Mouse (Mus musculus) hindbrain, embryonic 11.5 days (tissue): ENCODE results near the gene Apoc1. TPM values are rescaled to one million over a fixed set of nuclear protein-coding genes. Genes with fewer than 3 reads are reported as not detected.

Experiments used
- ATAC-seq: fragments of 200-750 bp; cut with Nextera tagmentation; 2 replicates; pipeline ENCODE4 v1.8.0; 2017; ENCODE audit warnings: mild to moderate bottlenecking, moderate TSS enrichment, moderate library complexity; ENCODE audit not compliant: low FRiP score
- DNase-seq: peaks from one replicate; pipeline ENCODE4 v3.0.0-alpha.2; 2015; ENCODE audit warnings: low spot score
- H3K27ac ChIP-seq: fragments of 300-500 bp; sonication (generic); 2 replicates; pipeline ENCODE4 v1.5.1; 2014; ENCODE audit warnings: mild to moderate bottlenecking, low read depth, low read length
- H3K27me3 ChIP-seq: fragments of 300-500 bp; sonication (generic); 2 replicates; pipeline ENCODE4 v1.6.1; 2014; ENCODE audit warnings: mild to moderate bottlenecking, low read length, moderate library complexity, mixed read lengths; ENCODE audit not compliant: control insufficient read depth, insufficient read depth
- H3K36me3 ChIP-seq: fragments of 300-500 bp; sonication (generic); 2 replicates; pipeline ENCODE4 v1.6.1; 2014; ENCODE audit warnings: mild to moderate bottlenecking, low read length, moderate library complexity, mixed read lengths; ENCODE audit not compliant: control insufficient read depth, insufficient read depth
- H3K4me1 ChIP-seq: fragments of 300-500 bp; sonication (generic); replicated peaks from 2 replicates; pipeline ENCODE4 v1.6.1; 2014; ENCODE audit warnings: low read length, mixed read lengths; ENCODE audit not compliant: control insufficient read depth, insufficient read depth
- H3K4me2 ChIP-seq: fragments of 300-500 bp; sonication (generic); replicated peaks from 2 replicates; pipeline ENCODE4 v1.6.1; 2014; ENCODE audit warnings: mild to moderate bottlenecking, low read depth, low read length
- H3K4me3 ChIP-seq: fragments of 300-500 bp; sonication (generic); 2 replicates; pipeline ENCODE4 v1.5.1; 2014; ENCODE audit warnings: low read depth, low read length
- H3K9ac ChIP-seq: fragments of 300-500 bp; sonication (generic); 2 replicates; pipeline ENCODE4 v1.6.1; 2014; ENCODE audit warnings: low read depth, low read length
- H3K9me3 ChIP-seq: fragments of 300-500 bp; sonication (generic); 2 replicates; pipeline ENCODE4 v1.6.1; 2016; ENCODE audit warnings: low read length; ENCODE audit not compliant: control insufficient read depth
- WGBS: fragments of 180-500 bp; shearing (Covaris S2); extraction: QIAGEN DNeasy Blood & Tissue Kit; methylation state at CpG from one replicate; pipeline ENCODE4 v1.1.7; 2014; 5-methylcytosine and 5-hydroxymethylcytosine counted together
- polyA plus RNA-seq: library from polyadenylated mRNA; unstranded; fragments of >200 nt; fragmentation: Nextera tagmentation; extraction: Ambion mirVana; gene quantifications from 2 replicates; pipeline ENCODE4 v1.2.1, GENCODE M21; 2014

The Apoc1 gene
- polyA plus RNA-seq, 1 experiment from 2014 or later = 3.4 TPM

DNA sequence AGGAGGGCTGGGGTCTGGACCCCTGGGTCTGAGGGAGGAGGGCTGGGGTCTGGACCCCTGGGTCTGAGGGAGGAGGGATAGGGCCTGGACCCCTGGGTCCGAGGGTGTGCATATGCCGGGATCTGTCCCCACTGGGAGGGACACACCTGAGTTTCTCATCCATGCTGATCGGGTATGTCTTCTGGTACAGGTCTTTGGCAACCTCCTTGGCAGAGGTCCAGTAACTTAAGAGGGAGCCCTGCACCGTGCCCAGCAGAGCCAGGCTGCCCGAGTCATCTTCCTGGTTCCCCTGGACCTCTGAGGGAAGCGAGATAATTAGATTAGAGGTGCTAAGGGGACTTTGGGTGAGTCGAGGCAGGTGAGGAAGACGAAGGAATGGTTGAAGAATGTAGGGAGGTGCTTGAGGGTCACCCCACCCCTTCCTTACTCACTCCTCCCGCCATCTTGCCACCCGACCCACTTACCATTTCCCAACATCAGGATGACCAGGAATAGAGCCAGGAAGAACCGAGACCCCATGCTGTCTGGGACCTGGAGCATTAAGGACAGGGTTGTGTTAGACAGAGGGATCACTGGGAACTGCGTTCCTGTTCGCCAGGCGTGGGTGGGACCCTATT is 19.3 kb downstream of the Apoc1 start:
- Histone ChIP-seq H3K4me3 (no peak overlapping the region), H3K4me2 (no peak overlapping the region), H3K27ac (no peak overlapping the region), H3K9me3 (no peaks in the 10 kb centered on the region), H3K27me3 (no peaks in the 10 kb centered on the region), H3K9ac (no peak overlapping the region), H3K36me3 (no peaks in the 10 kb centered on the region), H3K4me1 (no peaks in the 10 kb centered on the region)
- WGBS = 68% methylated on average over 14 of the region's 14 CpGs
- ATAC-seq = no peak
- DNase-seq = no peak

GRCm38 (mm10) chr7:19671511-19671910 is 20.9 kb downstream of the Apoc1 start:
- H3K9ac ChIP-seq = no peak overlapping the region
- no peaks in the 10 kb centered on the region for H3K4me1 ChIP-seq
- no peak overlapping the region for H3K27ac ChIP-seq
- H3K4me3 ChIP-seq = no peak overlapping the region
- ATAC-seq (no peak), DNase-seq (no peak)
- WGBS = 71% methylated on average over 10 of the region's 10 CpGs
- no peak overlapping the region for H3K4me2 ChIP-seq
- H3K36me3 ChIP-seq = no peaks in the 10 kb centered on the region
- no peaks in the 10 kb centered on the region for H3K27me3 ChIP-seq
- no peaks in the 10 kb centered on the region for H3K9me3 ChIP-seq

DNA sequence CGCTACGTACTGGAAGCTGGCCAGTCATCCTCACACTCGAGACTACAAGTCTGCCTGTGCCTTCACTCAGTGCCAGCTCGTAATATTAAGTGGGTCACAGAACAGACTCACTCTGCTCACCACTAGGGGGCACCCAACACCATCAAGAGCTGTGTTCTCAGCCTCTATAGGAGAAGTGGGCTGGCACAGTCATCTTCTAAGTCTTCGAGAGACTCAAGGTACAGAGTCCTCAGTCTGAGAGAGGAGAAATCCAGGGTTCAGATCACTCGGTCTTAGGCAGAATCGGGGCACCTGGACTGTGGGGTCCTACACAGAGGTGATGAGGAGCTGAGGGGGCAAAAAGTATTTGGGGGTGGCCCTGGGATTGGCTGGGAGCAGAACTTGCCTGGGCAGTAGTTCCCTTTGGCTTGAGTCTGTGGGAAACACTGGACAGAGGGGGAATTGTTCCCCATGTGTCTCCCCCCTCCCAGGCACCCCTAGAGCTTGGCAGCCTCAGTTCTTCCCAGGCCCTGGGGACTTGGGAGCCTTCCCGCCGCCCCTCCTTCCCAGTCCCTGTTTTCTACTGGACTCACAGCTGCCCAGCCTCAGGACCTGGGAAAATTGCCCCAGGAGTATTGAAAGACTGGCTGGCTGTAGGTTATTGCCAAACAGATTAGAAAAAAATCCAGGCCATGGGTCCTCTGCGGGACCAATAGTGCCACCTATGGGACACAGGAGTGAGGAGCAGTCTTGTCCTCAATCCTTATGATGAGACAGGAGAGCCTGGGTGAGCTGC is 23.3 kb downstream of the Apoc1 start:
- no peak overlapping the region for H3K4me2 ChIP-seq
- DNase-seq = peak; percentile 92
- no peak overlapping the region for H3K9ac ChIP-seq
- H3K27ac ChIP-seq = no peak overlapping the region
- H3K4me1 ChIP-seq = peaks cover 3% of the 10 kb centered on the region; the same call in 1 of the 2 replicates
- no peaks in the 10 kb centered on the region for H3K36me3 ChIP-seq
- no peaks in the 10 kb centered on the region for H3K9me3 ChIP-seq
- H3K27me3 ChIP-seq = no peaks in the 10 kb centered on the region
- 10% methylated on average over 10 of the region's 10 CpGs for WGBS
- peak; percentile 58 for ATAC-seq
- H3K4me3 ChIP-seq = no peak overlapping the region

DNA sequence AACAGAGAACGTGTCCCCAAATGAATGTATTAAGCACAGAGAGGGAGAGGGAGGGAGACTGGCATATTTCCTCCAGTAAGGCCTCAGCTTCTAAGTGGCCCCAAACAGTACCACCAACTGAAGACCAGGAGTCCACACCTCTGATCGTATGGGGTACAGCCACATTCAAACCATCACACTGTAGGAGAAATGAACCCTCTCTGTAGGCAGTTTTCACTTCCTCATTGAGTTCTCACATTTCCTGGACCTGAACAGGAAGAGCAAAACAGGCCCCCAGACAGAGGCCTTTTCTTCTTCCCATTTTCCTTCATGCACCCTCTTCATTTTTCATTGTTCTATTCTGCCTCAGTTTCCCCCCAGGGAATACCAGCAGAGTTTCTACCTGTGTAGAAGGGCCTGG is 25.0 kb downstream of the Apoc1 start:
- no peak overlapping the region for H3K4me2 ChIP-seq
- WGBS = 76% methylated on average over 2 of the region's 2 CpGs
- H3K36me3 ChIP-seq = no peaks in the 10 kb centered on the region
- H3K9ac ChIP-seq = no peak overlapping the region
- ATAC-seq (no peak), DNase-seq (no peak)
- no peak overlapping the region for H3K4me3 ChIP-seq
- H3K9me3 ChIP-seq = no peaks in the 10 kb centered on the region
- H3K27me3 ChIP-seq = no peaks in the 10 kb centered on the region
- H3K4me1 ChIP-seq = peaks cover 9% of the 10 kb centered on the region
- H3K27ac ChIP-seq = no peak overlapping the region

GRCm38 (mm10) chr7:19666750-19667149 is 25.7 kb downstream of the Apoc1 start:
- H3K27me3 ChIP-seq = no peaks in the 10 kb centered on the region
- no peak for ATAC-seq
- WGBS = 78% methylated on average over 3 of the region's 3 CpGs

GRCm38 (mm10) chr7:19664955-19665841 is 27.3 kb downstream of the Apoc1 start, which contains the start of gene Clptm1:
Gene Clptm1 (minus strand): TSS chr7:19665033.
- Histone ChIP-seq H3K4me1 (peaks cover 9% of the 10 kb centered on the region), H3K27ac (peak within 1 kb of the TSS; percentile 87), H3K9me3 (no peaks in the 10 kb centered on the region), H3K4me2 (peak within 1 kb of the TSS; percentile 77), H3K4me3 (peak within 1 kb of the TSS; percentile 100), H3K36me3 (0 out of 2 replicates have a peak, but pooled peaks cover 4% of the 10 kb centered on the region), H3K9ac (peak within 1 kb of the TSS; percentile 88), H3K27me3 (no peaks in the 10 kb centered on the region)
- DNase-seq (peak; percentile 97), ATAC-seq (peak; percentile 88)
- WGBS = under 1% methylated on average over 63 of the region's 63 CpGs

More at GRCm38 (mm10) chr7:19666750-19667149, 25.7 kb downstream of the Apoc1 start:
- DNase-seq = peak; percentile 7
- Histone ChIP-seq H3K36me3 (0 out of 2 replicates have a peak, but pooled peaks cover 3% of the 10 kb centered on the region), H3K4me1 (peaks cover 9% of the 10 kb centered on the region), H3K4me3 (no peak overlapping the region), H3K4me2 (no peak overlapping the region), H3K9ac (no peak overlapping the region), H3K9me3 (no peaks in the 10 kb centered on the region), H3K27ac (no peak overlapping the region)

DNA sequence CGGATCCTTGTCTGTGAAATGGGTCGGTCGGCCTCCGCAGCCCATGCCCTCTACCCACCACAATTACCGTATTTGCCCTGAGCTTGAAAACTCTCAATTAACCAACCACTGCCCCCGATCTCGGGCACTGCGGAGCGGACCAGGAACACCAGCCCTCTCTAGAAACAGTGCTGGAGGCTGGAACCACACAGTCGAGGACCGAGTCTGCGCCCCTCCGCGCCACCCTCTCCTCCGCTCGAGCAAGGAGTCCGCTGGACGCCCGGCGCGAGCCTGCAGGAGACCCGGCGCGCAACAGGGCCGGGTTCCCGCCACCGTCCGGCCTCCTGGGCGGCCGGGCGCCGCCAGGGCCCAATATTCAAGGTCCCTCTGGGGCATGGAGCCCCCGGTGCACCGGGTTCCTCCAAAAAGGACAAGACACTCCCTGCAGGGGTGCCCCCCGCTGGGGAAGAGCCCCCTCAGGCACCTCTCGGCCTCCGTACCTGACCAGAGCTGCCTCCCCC is 28.0 kb downstream of the Apoc1 start:
- H3K27ac ChIP-seq = peak overlapping the region; percentile 53
- ATAC-seq (peak; percentile 65), DNase-seq (no peak)
- H3K9me3 ChIP-seq = no peaks in the 10 kb centered on the region
- H3K27me3 ChIP-seq = no peaks in the 10 kb centered on the region
- peaks cover 9% of the 10 kb centered on the region for H3K4me1 ChIP-seq
- H3K9ac ChIP-seq = peak overlapping the region; percentile 88
- peak overlapping the region; percentile 77 for H3K4me2 ChIP-seq
- H3K4me3 ChIP-seq = peak overlapping the region; percentile 100
- 0 out of 2 replicates have a peak, but pooled peaks cover 4% of the 10 kb centered on the region for H3K36me3 ChIP-seq
- under 1% methylated on average over 37 of the region's 37 CpGs for WGBS

DNA sequence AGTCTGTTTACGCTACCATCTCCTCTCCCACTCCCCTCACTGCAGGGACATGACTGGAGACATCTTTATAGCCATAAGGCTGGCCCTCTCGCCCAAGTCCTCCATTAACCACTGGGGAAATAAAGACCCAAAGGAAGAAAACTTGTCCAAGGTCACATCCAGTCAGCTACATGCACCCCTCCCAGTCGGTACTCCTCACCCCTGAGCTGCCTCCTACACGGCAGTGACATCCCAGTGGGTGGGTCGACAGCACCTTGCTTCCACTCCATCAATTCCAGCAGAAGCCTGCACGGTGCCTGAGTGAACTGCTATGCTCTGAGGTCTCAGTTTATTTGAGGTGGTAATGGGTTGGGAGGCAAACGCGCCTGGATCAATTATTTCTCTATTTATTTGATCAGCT is 28.5 kb downstream of the Apoc1 start:
- Histone ChIP-seq H3K27me3 (no peaks in the 10 kb centered on the region), H3K9me3 (no peaks in the 10 kb centered on the region), H3K9ac (peak overlapping the region; percentile 88), H3K4me3 (peak overlapping the region; percentile 100), H3K4me1 (peaks cover 9% of the 10 kb centered on the region), H3K36me3 (0 out of 2 replicates have a peak, but pooled peaks cover 4% of the 10 kb centered on the region), H3K4me2 (peak overlapping the region; percentile 77), H3K27ac (no peak overlapping the region)
- 17% methylated on average over 8 of the region's 8 CpGs for WGBS
- ATAC-seq (0 out of 2 replicates have a peak, but pooled peaks have one; percentile 10), DNase-seq (no peak)
